Mouse (Mus musculus): ENCODE data around the gene Abi3.

DNA sequence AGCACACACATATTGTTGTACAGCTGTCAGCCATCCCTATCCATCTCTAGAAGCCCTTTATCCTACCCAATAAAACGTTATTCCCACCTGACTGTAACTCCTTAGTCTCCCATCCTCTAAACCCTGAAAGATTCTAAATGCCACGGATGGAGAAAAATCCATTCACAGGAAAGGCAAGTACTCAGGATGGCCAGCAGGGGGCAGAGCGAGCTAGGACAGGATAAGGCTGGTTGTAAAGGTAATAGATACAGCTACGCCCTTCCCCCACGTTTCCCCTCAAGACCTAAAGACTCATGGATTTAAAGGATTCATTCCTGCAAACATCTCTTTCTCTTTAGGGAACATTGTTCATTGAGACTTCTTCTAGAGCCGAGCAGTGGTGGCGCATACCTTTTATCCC, 34.0 kb upstream of the Abi3 start:
- TF ChIP-seq POLR2A (IDR thresholded peaks at IDR 0.05; ENCODE audit: borderline replicate concordance, extremely low read depth, low read depth, low read length) (no peak), CTCF (IDR thresholded peaks at IDR 0.05; ENCODE audit: insufficient read depth, low read length) (peak; percentile 92)

Measured in lung, adult 2 months (tissue).